Mouse (Mus musculus) lung, postnatal 10 days (tissue): ENCODE measurements around the gene Spata32.
"Not testable (repeated sequence)": the region's sequence is repeated elsewhere in the genome, so short reads cannot be mapped to it uniquely, and the experiment has no call there.

Experiments used
- DNase-seq: peaks from one replicate; pipeline ENCODE4 v3.0.0; 2021

The Spata32 gene

GRCm38 (mm10) chr11:103246081-103246730 is 28.0 kb upstream of the Spata32 start:
- DNase-seq: peak; percentile 74

- DNase-seq: no peak
Observed at GRCm38 (mm10) chr11:103244856-103245255, 26.6 kb upstream of the Spata32 start.

GRCm38 (mm10) chr11:103240740-103241139 is 22.5 kb upstream of the Spata32 start:
- DNase-seq: no peak

- DNase-seq: no peak
Observed at GRCm38 (mm10) chr11:103237757-103238156, 19.5 kb upstream of the Spata32 start.

GRCm38 (mm10) chr11:103236903-103237302 is 18.7 kb upstream of the Spata32 start:
- DNase-seq: no peak

GRCm38 (mm10) chr11:103236431-103236830 is 18.2 kb upstream of the Spata32 start:
- no peak for DNase-seq

GRCm38 (mm10) chr11:103235702-103236101 is 17.5 kb upstream of the Spata32 start:
- DNase-seq: peak; percentile 78

GRCm38 (mm10) chr11:103234447-103234846 is 16.2 kb upstream of the Spata32 start:
- DNase-seq: no peak

- peak; percentile 93 for DNase-seq
Observed at GRCm38 (mm10) chr11:103232966-103233365, 14.7 kb upstream of the Spata32 start.

GRCm38 (mm10) chr11:103231367-103231766 is 13.1 kb upstream of the Spata32 start:
- no peak for DNase-seq

- DNase-seq: no peak
Observed at GRCm38 (mm10) chr11:103230626-103231025, 12.4 kb upstream of the Spata32 start.

- no peak for DNase-seq
Observed at GRCm38 (mm10) chr11:103229608-103230007, 11.4 kb upstream of the Spata32 start.

- DNase-seq: no peak
Observed at GRCm38 (mm10) chr11:103223951-103224456, 5.8 kb upstream of the Spata32 start.

- no peak for DNase-seq
Observed at GRCm38 (mm10) chr11:103223444-103223843, 5.2 kb upstream of the Spata32 start.

GRCm38 (mm10) chr11:103222718-103223117 is 4.5 kb upstream of the Spata32 start:
- DNase-seq: not testable (repeated sequence)

GRCm38 (mm10) chr11:103221437-103221836 is 3.2 kb upstream of the Spata32 start:
- no peak for DNase-seq

GRCm38 (mm10) chr11:103219995-103220394 is 1.8 kb upstream of the Spata32 start:
- DNase-seq: no peak

GRCm38 (mm10) chr11:103219259-103219658 is 1.0 kb upstream of the Spata32 start:
- no peak for DNase-seq

GRCm38 (mm10) chr11:103218517-103218901 is 277 bp upstream of the Spata32 start:
- DNase-seq: no peak

GRCm38 (mm10) chr11:103215355-103215754 is 2.9 kb downstream of the Spata32 start:
- DNase-seq: no peak

- DNase-seq: no peak
Observed at GRCm38 (mm10) chr11:103213712-103214111, 4.5 kb downstream of the Spata32 start.

GRCm38 (mm10) chr11:103210291-103210690 is 7.9 kb downstream of the Spata32 start:
- no peak for DNase-seq

- no peak for DNase-seq
Observed at GRCm38 (mm10) chr11:103208458-103208857, 9.8 kb downstream of the Spata32 start, which contains the start of gene 1700023F06Rik. Gene 1700023F06Rik, minus strand, starts transcription at chr11:103208558.

- DNase-seq: no peak
Observed at GRCm38 (mm10) chr11:103206203-103206602, 12.0 kb downstream of the Spata32 start.

GRCm38 (mm10) chr11:103202376-103202775 is 15.9 kb downstream of the Spata32 start:
- no peak for DNase-seq
